Mouse (Mus musculus) stomach, embryonic 14.5 days (tissue): ENCODE measurements at regions not wholly inside any gene's neighbourhood (a gene's known extent, or its start where the extent isn't known, plus 50 kb on each side); places are given as distances from the start of the nearest gene placed in this dataset.

Experiments
- ATAC-seq: fragments of 200-750 bp; cut with Nextera tagmentation; 2 replicates; pipeline ENCODE4 v1.8.0; 2017; ENCODE audit warnings: low read depth, moderate TSS enrichment; ENCODE audit not compliant: insufficient number of reproducible peaks, insufficient read depth, low FRiP score
- H3K27ac ChIP-seq: fragments of 300-500 bp; sonication (generic); 2 replicates; pipeline ENCODE4 v1.5.1; 2014; ENCODE audit warnings: mild to moderate bottlenecking, low read length, moderate library complexity, mixed read lengths
- H3K27me3 ChIP-seq: fragments of 300-500 bp; sonication (generic); 2 replicates; pipeline ENCODE4 v1.6.1; 2014; ENCODE audit warnings: low read length, control low read depth, mixed read lengths; ENCODE audit not compliant: control insufficient read depth, insufficient read depth
- H3K36me3 ChIP-seq: fragments of 300-500 bp; sonication (generic); 2 replicates; pipeline ENCODE4 v1.6.1; 2014; ENCODE audit warnings: mild to moderate bottlenecking, control low read depth, low read length, moderate library complexity, mixed read lengths; ENCODE audit not compliant: control insufficient read depth, insufficient read depth
- H3K4me1 ChIP-seq: fragments of 300-500 bp; sonication (generic); 2 replicates; pipeline ENCODE4 v1.6.1; 2014; ENCODE audit warnings: low read length, control low read depth, mixed read lengths; ENCODE audit not compliant: control insufficient read depth, insufficient read depth
- H3K4me2 ChIP-seq: fragments of 300-500 bp; sonication (generic); replicated peaks from 2 replicates; pipeline ENCODE4 v1.6.1; 2014; ENCODE audit warnings: low read depth, low read length, control low read depth
- H3K4me3 ChIP-seq: fragments of 300-500 bp; sonication (generic); 2 replicates; pipeline ENCODE4 v1.5.1; 2014; ENCODE audit warnings: low read depth, low read length, control low read depth
- H3K9ac ChIP-seq: fragments of 300-500 bp; sonication (generic); replicated peaks from 2 replicates; pipeline ENCODE4 v1.6.1; 2014; ENCODE audit warnings: low read depth, mild to moderate bottlenecking, control low read depth, low read length, moderate library complexity, mixed read lengths
- H3K9me3 ChIP-seq: fragments of 300-500 bp; sonication (generic); 2 replicates; pipeline ENCODE4 v1.6.1; 2016; ENCODE audit warnings: low read depth, low read length, control low read depth; ENCODE audit not compliant: control insufficient read depth
- WGBS: fragments of 180-500 bp; shearing (Covaris S2); extraction: QIAGEN DNeasy Blood & Tissue Kit; methylation state at CpG from one replicate; pipeline ENCODE4 v1.1.7; 2014; 5-methylcytosine and 5-hydroxymethylcytosine counted together

DNA sequence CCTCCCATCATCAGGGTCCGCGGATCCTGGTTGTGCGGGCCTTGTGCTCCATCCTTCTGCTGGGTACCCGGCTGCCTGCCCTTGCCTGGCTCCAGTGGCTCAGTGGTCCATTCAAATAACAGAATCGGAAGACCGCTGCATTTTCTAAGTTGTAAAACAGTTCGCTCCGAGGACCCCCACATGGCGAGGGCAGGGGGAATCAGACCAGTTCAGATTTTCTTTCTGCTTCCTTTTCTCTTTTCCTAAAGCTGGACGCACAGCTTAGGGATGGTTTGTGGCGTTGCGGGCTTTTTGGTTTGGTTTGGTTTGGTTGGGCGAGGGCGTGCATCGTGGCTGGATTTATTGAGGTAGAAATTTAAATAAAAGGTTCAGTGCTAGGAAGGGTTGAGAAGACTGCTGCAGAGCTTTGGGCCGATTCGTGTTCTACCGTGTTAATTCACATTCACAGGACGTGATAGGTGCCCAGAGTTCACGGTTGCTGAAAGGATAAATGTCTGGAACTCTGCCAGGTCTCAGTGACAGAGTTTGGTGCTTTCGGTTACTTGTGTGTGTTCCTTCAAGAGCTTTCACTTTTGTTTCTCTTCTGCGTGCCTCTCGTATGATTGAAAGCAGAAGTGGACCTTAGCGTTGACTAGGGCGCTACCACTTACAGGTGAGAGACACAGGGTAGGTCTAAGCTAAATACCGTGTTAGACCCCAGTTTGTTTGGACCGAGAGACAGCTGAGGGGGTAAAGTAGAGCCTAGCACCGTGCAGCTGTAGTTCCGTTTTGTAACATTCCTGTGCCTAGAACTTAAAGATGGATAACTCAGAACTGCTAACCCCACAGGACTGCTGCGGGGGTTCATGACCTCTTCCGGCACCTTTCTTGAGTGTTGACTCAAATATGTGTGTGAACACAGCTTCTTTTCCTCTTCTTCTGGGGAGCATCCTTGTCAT, 61.9 kb upstream of the Ak4 start:
- 6% methylated on average over 31 of the region's 31 CpGs for WGBS
- Histone ChIP-seq H3K9ac (peak overlapping the region; percentile 78; the same call in 1 of the 2 replicates), H3K4me1 (peaks cover 16% of the 10 kb centered on the region), H3K4me2 (peak overlapping the region; percentile 80), H3K9me3 (no peaks in the 10 kb centered on the region), H3K27me3 (no peaks in the 10 kb centered on the region), H3K27ac (peak overlapping the region; percentile 80), H3K4me3 (peak overlapping the region; percentile 74), H3K36me3 (no peaks in the 10 kb centered on the region)
- ATAC-seq = no peak

DNA sequence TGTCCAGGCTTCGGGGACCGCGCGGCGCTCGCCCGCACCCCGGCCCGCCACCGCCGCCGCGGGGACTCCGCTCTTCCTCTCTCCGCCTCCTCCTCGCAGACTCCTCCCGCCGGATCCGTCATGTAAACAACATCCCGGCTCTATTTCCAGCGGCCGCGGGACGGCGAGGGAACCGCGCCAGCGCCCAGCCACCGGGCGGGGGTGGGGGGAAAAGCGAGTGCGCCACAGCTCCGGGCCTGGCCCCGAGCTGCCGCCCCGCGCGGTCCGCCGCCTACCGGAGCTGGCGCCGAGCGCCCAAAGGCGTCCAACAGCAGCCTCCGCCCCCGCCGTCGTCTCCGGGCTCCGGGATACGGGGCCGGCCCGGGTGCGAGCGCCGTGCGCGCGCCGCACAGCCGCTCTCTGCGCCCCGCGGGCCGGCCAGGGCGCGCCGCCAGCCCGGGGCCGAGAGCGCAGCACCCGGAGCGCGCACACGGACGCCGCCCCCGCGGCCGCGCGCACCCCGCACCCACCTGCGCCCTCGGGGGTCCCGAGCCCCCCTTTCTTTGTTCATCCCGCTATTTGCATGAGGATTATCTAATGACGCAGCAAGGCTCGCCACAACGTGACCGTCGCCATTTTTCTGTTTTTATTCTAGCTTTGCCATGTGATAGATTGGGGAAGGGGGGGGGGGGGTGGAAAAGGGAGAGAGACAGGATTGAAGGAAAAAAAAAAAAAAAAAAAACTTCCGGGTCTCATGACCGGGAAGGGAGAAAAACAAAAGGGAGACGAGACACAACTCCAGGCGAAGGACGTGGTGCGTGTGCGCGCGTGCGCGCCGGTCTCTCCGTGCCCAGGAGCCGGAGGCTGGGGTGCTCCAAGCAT, 62.8 kb upstream of the Ak4 start:
- no peaks in the 10 kb centered on the region for H3K27me3 ChIP-seq
- H3K4me3 ChIP-seq = peak overlapping the region; percentile 74
- peak; percentile 71 for ATAC-seq
- no peaks in the 10 kb centered on the region for H3K36me3 ChIP-seq
- peak overlapping the region; percentile 80 for H3K27ac ChIP-seq
- peak overlapping the region; percentile 78 for H3K9ac ChIP-seq
- WGBS = under 1% methylated on average over 94 of the region's 107 CpGs
- peak overlapping the region; percentile 80 for H3K4me2 ChIP-seq
- no peaks in the 10 kb centered on the region for H3K9me3 ChIP-seq
- peaks cover 16% of the 10 kb centered on the region for H3K4me1 ChIP-seq

DNA sequence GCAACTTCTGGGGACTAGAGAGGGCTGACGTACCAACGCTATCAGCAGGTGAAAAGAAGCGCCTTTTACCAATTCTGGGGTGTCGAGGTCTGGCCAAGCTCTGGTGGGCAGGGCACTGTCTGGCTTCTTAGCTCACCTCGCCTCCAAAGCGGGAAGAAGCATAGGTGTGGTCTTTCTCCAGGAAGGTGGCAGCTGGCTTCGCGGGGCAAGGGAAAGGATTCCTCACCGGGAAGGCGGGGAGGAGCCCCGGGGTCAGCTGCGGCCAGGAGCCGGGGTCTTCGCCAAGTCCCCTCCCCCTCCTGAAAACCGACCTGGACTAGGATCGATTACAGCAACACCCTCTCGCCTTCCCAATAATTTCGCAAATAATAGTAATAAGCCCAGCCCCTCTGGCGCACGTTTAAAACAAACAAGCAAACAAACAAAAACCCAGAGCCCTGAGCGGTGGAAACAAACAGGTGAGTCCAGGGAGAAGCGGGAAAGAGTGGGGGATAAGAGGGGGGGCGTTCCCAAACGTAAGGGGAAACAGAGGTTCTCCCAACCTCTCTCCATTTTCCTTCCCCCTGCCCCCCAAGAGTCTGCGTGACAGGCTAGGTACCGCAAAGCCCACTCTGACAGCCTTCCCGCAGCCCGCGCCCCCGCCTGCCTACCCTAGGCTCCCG, 63.5 kb upstream of the Ak4 start:
- Histone ChIP-seq H3K4me3 (peak overlapping the region; percentile 74), H3K27ac (peak overlapping the region; percentile 80), H3K4me1 (peaks cover 16% of the 10 kb centered on the region), H3K9ac (peak overlapping the region; percentile 78), H3K4me2 (peak overlapping the region; percentile 80), H3K9me3 (no peaks in the 10 kb centered on the region), H3K36me3 (no peaks in the 10 kb centered on the region), H3K27me3 (no peaks in the 10 kb centered on the region)
- WGBS = under 1% methylated on average over 31 of the region's 31 CpGs
- peak; percentile 24; the same call in 1 of the 2 replicates for ATAC-seq

DNA sequence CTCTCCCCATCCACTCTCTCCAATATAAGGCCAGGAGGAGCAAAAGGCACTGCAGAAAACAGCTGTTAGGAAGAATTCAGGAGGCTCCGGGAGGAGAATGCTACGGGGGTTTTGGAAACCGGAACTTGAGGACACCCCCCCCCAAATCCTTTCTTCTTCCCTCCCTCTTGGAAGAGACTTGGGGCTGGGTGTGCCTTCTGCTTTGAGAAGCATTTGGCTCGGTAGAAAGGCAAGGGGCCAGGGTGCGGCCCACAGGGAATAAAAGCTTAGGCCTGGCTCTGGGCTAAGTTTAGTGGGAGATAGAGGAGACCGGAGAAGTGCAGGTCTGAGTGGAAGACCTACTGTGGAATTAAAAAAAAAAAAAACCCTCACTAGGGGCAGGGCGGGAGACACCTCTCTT, 64.1 kb upstream of the Ak4 start:
- Histone ChIP-seq H3K27ac (peak overlapping the region; percentile 30; the same call in 1 of the 2 replicates), H3K9ac (peak overlapping the region; percentile 78; the same call in 1 of the 2 replicates), H3K36me3 (no peaks in the 10 kb centered on the region), H3K27me3 (no peaks in the 10 kb centered on the region), H3K4me2 (peak overlapping the region; percentile 80), H3K9me3 (no peaks in the 10 kb centered on the region), H3K4me3 (peak overlapping the region; percentile 74), H3K4me1 (peaks cover 16% of the 10 kb centered on the region)
- no peak for ATAC-seq
- 13% methylated on average over 7 of the region's 7 CpGs for WGBS

DNA sequence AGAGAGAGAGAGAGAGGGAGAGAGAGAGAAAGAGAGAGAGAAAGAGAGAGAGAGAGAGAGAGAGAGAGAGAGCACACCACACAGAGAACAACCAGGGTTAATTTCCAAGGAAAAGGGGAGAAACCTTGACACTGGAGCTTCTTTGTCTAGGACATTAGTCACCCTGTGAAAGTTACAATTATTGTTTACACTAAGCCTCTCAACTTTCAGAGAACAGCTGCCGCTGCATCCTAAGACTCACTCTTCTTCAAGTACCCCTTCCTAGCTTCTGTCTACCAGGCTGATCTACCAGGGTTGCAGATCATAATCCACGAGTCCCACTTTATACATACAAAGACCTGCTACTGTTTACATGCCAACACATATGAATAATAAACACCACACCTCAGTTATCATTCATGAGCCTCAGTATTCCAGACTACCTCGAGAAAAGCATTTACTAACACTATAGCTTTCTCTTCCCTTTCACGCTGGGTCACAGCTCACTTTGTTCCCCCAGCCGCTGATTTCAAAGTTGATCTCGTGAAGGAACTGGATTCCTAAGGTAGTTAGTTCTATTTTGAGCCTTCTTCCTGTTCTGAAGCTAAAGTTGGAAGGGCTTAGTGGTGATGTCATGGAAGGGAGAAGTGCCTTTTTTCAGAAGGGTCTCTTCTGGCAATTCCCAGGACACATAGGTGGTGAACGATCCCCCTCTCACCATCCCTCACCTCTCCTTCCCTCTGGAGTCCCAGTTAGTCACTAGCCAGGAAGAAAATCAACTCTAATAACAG, 64.8 kb upstream of the Ak4 start:
- Histone ChIP-seq H3K4me1 (peaks cover 16% of the 10 kb centered on the region), H3K4me3 (peak overlapping the region; percentile 74), H3K36me3 (no peaks in the 10 kb centered on the region), H3K27ac (peak overlapping the region; percentile 30; the same call in 1 of the 2 replicates), H3K4me2 (peak overlapping the region; percentile 80), H3K9ac (no peak overlapping the region), H3K27me3 (no peaks in the 10 kb centered on the region), H3K9me3 (no peaks in the 10 kb centered on the region)
- WGBS = 15% methylated on average over 7 of the region's 7 CpGs
- no peak for ATAC-seq

DNA sequence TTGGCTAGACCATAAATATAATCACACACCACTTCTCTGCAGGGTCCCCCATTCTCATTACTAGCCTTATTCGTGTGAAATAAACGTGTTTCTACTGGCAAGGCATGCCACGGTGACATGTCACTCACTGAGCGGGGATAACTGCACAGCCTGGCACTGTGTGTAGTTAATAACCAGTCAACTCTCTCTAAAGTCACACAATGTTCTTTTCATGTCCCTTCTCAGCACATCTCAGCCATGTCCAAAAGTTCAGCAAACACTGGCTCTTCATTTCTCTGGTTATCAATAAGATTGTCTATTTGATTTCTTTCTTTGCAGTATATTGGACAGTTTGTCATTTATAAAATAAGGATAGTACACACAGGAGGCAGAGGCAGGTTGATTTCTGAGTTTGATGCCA, 66.9 kb upstream of the Ak4 start:
- ATAC-seq = no peak
- 82% methylated on average over 4 of the region's 4 CpGs for WGBS
- Histone ChIP-seq H3K27me3 (no peaks in the 10 kb centered on the region), H3K4me2 (no peak overlapping the region), H3K27ac (no peak overlapping the region), H3K9me3 (no peaks in the 10 kb centered on the region), H3K4me1 (peaks cover 12% of the 10 kb centered on the region; the same call in 1 of the 2 replicates), H3K9ac (no peak overlapping the region), H3K4me3 (no peak overlapping the region), H3K36me3 (no peaks in the 10 kb centered on the region)

DNA sequence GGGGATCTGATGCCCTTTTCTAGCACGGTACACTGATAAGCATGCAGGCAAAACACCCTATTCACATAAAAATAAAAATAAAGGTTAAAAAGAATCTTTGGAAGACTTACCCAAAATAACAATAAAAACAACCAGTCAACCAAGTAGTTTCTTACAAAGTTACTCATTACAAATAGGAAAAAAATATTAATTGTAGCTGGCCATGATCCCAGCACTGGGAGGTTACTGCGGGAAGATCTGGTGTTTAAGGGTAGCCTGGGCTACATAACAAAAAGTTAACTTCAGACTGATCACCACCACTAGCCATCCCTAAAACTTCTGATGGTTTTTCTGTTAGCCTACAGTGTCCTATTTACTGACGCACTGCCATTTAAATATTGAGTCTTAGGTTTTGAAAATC, 67.4 kb upstream of the Ak4 start:
- H3K9me3 ChIP-seq = no peaks in the 10 kb centered on the region
- H3K36me3 ChIP-seq = no peaks in the 10 kb centered on the region
- no peak overlapping the region for H3K9ac ChIP-seq
- 94% methylated on average over 3 of the region's 3 CpGs for WGBS
- H3K27me3 ChIP-seq = no peaks in the 10 kb centered on the region
- H3K27ac ChIP-seq = no peak overlapping the region
- H3K4me2 ChIP-seq = no peak overlapping the region
- H3K4me1 ChIP-seq = peaks cover 12% of the 10 kb centered on the region; the same call in 1 of the 2 replicates
- H3K4me3 ChIP-seq = no peak overlapping the region
- no peak for ATAC-seq
